Mouse (Mus musculus): ENCODE measurements around the gene Ptpro.

- TF ChIP-seq POLR2A (IDR thresholded peaks at IDR 0.05; ENCODE audit: extremely low read depth, insufficient read depth, low read length) (no peak), CTCF (IDR thresholded peaks at IDR 0.05; ENCODE audit: extremely low read depth, insufficient read depth, low read length) (no peak)
Measured at GRCm38 (mm10) chr6:137470901-137471598, 218.9 kb downstream of the Ptpro start.

Measured in cortical plate, adult 2 months (tissue).